Mouse (Mus musculus) gastrocnemius, adult 18-20 months (tissue): Measurements from ENCODE around the gene Erich4. TPM values are rescaled to one million over a fixed set of nuclear protein-coding genes. Genes with fewer than 3 reads are reported as not detected.

ENCODE experiments used
- DNase-seq: peaks from one replicate; pipeline ENCODE4 v3.0.0; 2021; ENCODE audit warnings: low spot score
- total RNA-seq, 2 experiments: library from RNA; stranded (reverse); gene quantifications; 2 replicates each; pipeline ENCODE4 v1.2.3; 2021

Gene Erich4
- total RNA-seq, 2 experiments from 2014 or later, result not detected

- no peak for DNase-seq
These were observed 8.2 kb upstream of the Erich4 start for GRCm38 (mm10) chr7:25623857-25624370.

- no peak for DNase-seq
These were observed 5.1 kb upstream of the Erich4 start for GRCm38 (mm10) chr7:25620751-25621150.

GRCm38 (mm10) chr7:25620101-25620500 lies 4.4 kb upstream of the Erich4 start:
- DNase-seq, result no peak

DNA sequence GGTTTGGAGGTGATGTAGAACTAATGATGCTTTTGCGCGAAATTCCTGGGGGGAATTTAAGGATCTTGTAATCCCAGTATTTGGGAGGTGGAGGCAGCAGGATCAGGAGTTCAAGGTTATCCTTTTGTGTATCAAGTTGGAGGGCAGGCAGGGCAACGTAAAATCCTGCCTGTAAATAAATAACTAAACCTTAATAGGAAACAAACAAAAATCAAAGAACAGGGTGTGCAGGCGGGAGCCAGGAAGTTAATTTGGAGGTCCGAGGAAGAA lies 4.0 kb upstream of the Erich4 start:
- DNase-seq, result no peak

DNA sequence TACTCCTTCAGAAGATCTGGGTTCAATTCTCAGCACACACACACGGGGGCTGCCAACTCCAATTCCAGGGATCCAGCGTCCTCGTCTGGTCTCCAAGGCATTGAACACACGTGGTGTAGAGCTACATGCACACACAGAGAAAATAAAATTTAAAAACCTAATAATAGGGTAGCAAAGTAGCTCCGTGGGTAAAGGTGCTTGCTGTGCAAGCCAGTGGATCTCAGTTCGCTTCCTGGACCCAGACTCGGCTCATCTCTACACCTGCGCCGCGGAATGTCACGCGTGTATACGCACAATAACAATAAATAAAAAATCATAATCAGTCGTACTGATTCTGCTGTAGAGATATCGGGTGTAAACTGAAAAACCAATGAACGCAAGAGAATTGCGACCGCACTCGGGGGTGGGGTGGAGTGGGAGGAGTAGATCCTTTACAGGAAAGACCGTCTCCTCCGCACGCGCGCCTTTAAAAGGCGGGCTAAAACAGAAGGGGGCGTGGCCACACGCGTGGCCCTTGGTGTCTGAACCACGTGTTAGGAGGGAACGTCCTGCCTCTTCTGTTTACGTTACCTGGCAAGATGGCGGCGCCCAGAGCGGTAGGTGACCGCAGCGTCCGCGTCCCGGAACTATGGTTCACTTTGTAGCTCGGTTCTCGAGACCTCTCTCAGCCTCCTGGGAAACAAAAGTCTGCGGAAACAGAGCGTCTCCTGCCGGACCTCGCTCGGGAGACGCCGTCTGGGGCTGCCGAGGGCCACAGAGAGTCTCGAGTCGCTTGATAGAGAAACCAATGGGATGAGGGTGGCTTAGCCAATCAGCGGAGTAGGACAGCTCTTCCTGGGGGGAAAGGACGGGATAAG lies 3.4 kb upstream of the Erich4 start, which contains the start of gene Dmac2:
Dmac2 (plus strand) TSS at position 550 of the 857 bp plus-strand sequence.
- peak; percentile 94 for DNase-seq

GRCm38 (mm10) chr7:25617376-25618160 lies 1.9 kb upstream of the Erich4 start:
- no peak for DNase-seq

DNA sequence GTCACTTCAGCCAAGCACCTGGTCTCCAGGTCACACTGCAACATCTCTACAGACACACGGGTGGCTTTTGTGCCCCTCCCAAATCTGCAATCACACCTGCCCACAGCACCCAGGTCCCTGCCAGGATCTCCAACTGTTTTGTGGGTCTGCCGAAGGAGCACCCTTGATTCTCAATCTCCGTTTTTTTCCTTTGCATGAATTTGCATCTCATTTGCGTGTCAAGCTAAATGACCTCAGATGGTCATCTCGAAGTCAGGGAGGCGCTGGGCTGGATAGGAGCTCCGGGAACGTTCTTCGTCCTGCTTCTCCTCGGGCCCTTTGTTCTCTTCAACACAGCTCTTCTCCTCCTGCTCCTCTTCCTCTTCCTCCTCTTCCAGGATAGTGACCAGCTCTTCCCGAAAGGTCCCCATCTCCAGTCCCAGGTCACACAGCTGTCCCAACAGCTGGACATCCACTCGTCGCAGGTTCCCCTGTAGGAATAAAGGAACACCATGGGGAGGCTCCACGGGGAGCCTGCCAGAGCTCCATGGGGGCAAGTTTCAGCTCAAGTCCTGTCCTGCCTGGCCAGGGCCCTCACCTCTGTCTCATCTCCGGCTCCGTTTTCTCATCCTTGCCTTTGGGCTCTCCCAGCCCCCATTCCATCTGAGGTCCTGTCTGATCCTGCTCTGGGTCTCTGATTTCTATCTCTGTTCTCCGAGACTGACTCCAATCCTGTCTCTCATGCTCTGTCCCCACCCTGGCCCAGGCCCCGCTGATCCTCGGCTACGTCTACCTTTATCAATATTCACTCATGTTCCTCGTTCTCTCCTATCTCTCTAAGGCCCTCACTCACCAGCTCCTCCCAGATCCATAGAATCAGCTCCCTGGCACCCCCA lies 624 bp downstream of the Erich4 start:
- DNase-seq, result no peak

DNA sequence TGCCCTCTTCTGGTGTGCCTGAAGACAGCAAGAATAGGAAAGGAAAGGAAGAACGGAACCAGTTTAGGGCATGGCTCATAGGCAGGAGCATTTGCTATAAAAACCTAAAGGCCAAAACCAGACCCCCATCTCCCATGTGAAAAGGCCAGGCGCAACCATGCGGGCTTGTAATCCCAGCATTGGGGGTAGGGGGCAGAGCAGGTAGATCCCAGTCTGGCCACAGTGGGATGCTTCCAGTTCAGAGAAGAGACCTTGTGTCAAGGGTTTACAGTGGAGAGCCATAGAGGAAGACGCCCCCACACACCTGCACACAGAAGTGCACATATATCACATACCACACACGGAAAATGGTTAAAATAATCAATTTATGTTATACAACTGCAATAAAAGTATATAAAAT lies 1.6 kb downstream of the Erich4 start:
- no peak for DNase-seq

DNA sequence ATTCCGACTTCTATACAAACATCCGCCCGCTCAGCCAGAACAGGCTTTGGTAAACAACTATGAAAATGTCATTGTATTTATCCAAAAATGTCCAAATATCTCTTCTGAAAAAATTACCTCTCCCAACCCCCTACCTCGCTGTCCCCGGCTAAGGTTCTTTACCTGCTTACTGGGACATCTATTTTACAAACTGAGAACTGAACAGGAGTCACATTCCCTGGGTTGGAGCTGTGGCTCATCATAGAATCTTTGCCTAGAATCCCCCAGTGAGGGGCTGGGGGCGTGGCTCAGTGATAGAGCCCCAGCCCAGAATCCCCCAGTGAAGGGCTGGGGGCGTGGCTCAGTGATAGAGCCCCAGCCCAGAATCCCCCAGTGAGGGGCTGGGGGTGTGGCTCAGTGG lies 4.2 kb downstream of the Erich4 start:
- DNase-seq, result no peak

GRCm38 (mm10) chr7:25610056-25610455 lies 5.6 kb downstream of the Erich4 start:
- no peak for DNase-seq

GRCm38 (mm10) chr7:25607196-25607595 lies 8.5 kb downstream of the Erich4 start:
- DNase-seq, result no peak

- no peak for DNase-seq
These were observed 9.0 kb downstream of the Erich4 start for GRCm38 (mm10) chr7:25606625-25607063.

DNA sequence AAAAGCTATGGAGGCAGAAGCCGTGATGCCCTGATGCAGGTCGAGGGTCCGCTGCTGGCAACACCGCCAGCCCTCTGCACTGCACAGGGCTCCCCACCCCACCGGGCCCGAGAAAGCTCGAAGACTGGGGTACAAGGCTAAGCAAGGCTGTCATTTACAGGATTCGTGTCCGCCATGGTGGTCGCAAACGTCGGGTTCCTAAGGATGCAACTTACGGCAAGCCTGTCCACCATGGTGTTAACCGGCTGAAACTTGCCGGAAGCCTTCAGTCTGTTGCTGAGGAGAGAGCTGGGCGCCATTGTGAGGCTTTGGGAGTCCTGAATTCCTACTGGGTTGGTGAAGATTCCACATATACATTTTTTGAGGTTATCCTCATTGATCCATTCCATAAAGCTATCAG lies 14.3 kb downstream of the Erich4 start:
- no peak for DNase-seq

GRCm38 (mm10) chr7:25600666-25601065 lies 15.0 kb downstream of the Erich4 start:
- DNase-seq, result no peak

GRCm38 (mm10) chr7:25599663-25600062 lies 16.0 kb downstream of the Erich4 start:
- DNase-seq, result peak; percentile 69

- no peak for DNase-seq
These were observed 21.8 kb downstream of the Erich4 start for GRCm38 (mm10) chr7:25593859-25594258.

DNA sequence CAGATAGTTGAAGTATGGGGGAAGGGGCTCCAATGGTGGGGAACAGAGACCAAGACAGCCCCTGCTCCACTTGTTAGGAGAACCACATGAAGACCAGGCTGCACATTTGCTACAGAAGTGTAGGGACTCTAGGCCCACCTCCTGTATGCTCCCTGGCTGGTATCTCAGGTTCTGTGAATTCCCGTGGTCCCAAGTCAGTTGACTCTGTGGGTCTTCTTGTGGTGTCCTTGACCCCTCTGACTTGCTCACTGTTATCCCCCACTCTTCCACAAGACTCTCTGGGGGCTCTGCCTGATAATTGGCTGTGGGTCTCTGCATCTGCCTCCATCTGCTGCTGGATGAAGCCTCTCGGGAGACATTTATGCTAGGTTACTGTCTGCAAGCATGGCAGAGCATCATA lies 24.5 kb downstream of the Erich4 start:
- DNase-seq, result no peak

DNA sequence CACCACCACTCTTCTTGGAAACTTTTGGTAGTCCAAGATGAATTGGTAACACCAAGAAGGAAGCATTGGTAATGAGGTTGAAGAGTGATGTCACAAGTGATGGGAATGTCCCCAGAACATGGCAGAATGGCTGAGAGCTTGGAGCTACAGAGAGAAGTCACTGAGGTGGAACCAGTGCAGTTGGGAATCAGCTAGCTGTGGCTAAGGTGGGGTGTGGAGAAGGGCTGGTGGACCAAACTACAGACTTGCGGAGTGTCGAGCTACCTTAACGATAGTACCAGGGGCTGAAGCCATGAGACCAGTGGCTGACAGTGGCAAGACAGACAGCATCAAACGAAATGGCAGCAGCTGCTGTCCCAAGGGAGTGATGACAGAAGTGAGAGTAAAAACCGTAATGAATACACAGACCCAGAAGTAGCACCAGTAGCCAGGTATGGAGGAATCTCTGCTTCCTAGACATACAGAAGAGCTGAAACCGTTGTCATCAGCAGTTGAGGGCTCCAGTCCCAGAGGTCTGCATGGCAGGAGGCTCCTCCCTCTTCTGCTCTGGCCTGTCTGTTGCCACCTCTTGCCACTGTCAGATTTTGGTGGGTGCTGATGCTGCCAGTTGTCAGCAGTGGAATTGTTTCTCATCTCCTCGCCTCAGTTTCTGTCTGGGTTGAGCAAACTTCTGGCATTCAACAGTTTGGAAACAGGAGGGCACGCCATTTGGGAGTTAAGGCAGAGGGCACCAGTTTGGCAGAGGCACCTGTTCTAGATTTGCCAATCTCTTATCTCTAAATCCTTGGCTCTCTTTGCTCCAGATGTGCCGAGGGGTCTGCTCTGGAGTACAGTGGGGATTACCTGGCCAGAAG lies 30.1 kb downstream of the Erich4 start:
- DNase-seq, result no peak

DNA sequence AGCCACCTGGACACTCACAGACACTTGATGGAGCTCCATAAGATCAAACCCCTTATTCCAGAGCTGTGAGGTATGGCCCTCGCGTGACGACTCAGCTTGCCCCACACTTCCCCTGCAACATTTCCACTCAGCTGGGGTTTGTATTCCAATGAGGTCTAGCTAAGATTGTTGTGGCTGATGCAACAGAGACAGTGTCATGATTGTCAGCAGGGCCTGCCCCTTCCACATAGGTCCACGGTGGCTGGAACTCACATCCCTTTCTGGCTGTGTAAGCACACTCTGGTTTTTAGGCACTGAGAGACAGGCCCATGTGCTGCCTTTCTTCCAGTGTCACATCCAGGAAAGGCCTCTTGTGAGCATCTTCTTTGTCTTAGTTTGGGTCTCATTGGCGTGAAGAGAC lies 31.0 kb downstream of the Erich4 start:
- no peak for DNase-seq

DNA sequence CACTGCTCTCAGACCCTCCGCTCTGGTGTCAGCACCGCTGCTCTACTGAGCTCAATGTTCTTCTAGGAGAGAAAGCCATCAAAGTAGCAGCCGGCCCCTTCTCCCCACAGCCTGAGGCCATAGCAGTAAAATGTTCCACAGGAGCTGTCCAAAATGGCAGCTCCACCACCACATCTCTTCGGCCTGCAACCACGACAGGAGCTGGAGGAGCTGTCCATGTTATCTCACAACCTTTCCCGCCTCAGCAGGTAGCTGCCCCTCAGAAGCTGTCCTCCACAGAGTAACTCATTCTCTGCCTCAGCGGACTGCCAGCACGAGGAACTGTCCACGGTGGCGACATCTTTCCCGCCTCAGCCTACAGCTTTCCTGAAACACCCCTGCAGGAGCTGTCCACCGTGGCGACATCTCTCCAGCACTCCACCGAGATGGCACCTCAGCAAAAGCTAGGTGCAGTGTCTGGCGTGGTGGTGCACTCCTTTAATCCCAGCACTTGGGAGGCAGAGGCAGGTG lies 33.3 kb downstream of the Erich4 start:
- no peak for DNase-seq
